Mouse (Mus musculus) neural tube, embryonic 14.5 days (tissue): ENCODE data around the gene Brk1. TPM values are rescaled to one million over a fixed set of nuclear protein-coding genes. Genes with fewer than 3 reads are reported as not detected.
A peak's percentile ranks its signal among the peaks of the same experiment; 100 is the strongest.

ENCODE experiments used
- ATAC-seq: fragments of 200-750 bp; cut with Nextera tagmentation; 2 replicates; pipeline ENCODE4 v1.8.0; 2017; ENCODE audit warnings: low read depth, mild to moderate bottlenecking, moderate TSS enrichment, moderate library complexity
- H3K27ac ChIP-seq: fragments of 300-500 bp; sonication (generic); 2 replicates; pipeline ENCODE4 v1.5.1; 2014; ENCODE audit warnings: low read depth, mild to moderate bottlenecking, control low read depth, low read length, moderate library complexity, mixed read lengths
- H3K27me3 ChIP-seq: fragments of 300-500 bp; sonication (generic); 2 replicates; pipeline ENCODE4 v1.6.1; 2014; ENCODE audit warnings: low read length; ENCODE audit not compliant: control insufficient read depth, insufficient read depth
- H3K36me3 ChIP-seq: fragments of 300-500 bp; sonication (generic); 2 replicates; pipeline ENCODE4 v1.6.1; 2014; ENCODE audit warnings: low read length, mixed read lengths; ENCODE audit not compliant: control insufficient read depth, insufficient read depth
- H3K4me1 ChIP-seq: fragments of 300-500 bp; sonication (generic); 2 replicates; pipeline ENCODE4 v1.6.1; 2014; ENCODE audit warnings: low read length; ENCODE audit not compliant: control insufficient read depth, insufficient read depth
- H3K4me2 ChIP-seq: fragments of 300-500 bp; sonication (generic); 2 replicates; pipeline ENCODE4 v1.6.1; 2014; ENCODE audit warnings: mild to moderate bottlenecking, low read depth, low read length, control low read depth
- H3K4me3 ChIP-seq: fragments of 300-500 bp; sonication (generic); 2 replicates; pipeline ENCODE4 v1.5.1; 2014; ENCODE audit warnings: low read depth, low read length, control low read depth, mixed read lengths
- H3K9ac ChIP-seq: fragments of 300-500 bp; sonication (generic); replicated peaks from 2 replicates; pipeline ENCODE4 v1.6.1; 2014; ENCODE audit warnings: low read depth, mild to moderate bottlenecking, control low read depth, low read length, mixed read lengths
- H3K9me3 ChIP-seq: fragments of 300-500 bp; sonication (generic); 2 replicates; pipeline ENCODE4 v1.6.1; 2016; ENCODE audit warnings: low read length; ENCODE audit not compliant: control insufficient read depth
- WGBS: fragments of 180-500 bp; shearing (Covaris S2); extraction: QIAGEN DNeasy Blood & Tissue Kit; methylation state at CpG from one replicate; pipeline ENCODE4 v1.1.7; 2014; 5-methylcytosine and 5-hydroxymethylcytosine counted together
- polyA plus RNA-seq: library from polyadenylated mRNA; unstranded; fragments of >200 nt; fragmentation: Nextera tagmentation; extraction: Ambion mirVana; gene quantifications from 2 replicates; pipeline ENCODE4 v1.2.1, GENCODE M21; 2014

The Brk1 gene
- polyA plus RNA-seq, 1 experiment from 2014 or later, result 276 TPM

GRCm38 (mm10) chr6:113597945-113598344 lies 6.6 kb upstream of the Brk1 start:
- ATAC-seq, result no peak
- Histone ChIP-seq H3K4me3 (no peak overlapping the region), H3K4me2 (no peak overlapping the region), H3K36me3 (no peaks in the 10 kb centered on the region), H3K9ac (no peak overlapping the region), H3K27ac (no peak overlapping the region), H3K27me3 (no peaks in the 10 kb centered on the region), H3K4me1 (no peaks in the 10 kb centered on the region), H3K9me3 (no peaks in the 10 kb centered on the region)
- WGBS, result 88% methylated on average over 4 of the region's 4 CpGs

- Histone ChIP-seq H3K9me3 (no peaks in the 10 kb centered on the region), H3K27me3 (no peaks in the 10 kb centered on the region), H3K4me2 (no peak overlapping the region), H3K36me3 (no peaks in the 10 kb centered on the region), H3K4me3 (no peak overlapping the region), H3K9ac (no peak overlapping the region), H3K27ac (no peak overlapping the region), H3K4me1 (peaks cover 3% of the 10 kb centered on the region; the same call in 1 of the 2 replicates)
- no peak for ATAC-seq
- WGBS, result 82% methylated on average over 5 of the region's 5 CpGs
These were observed 4.7 kb upstream of the Brk1 start for GRCm38 (mm10) chr6:113599833-113600232.

GRCm38 (mm10) chr6:113600543-113601139 lies 3.9 kb upstream of the Brk1 start, which contains the start of gene Fancd2os:
Fancd2os (minus strand) TSS chr6:113600715.
- peaks cover 6% of the 10 kb centered on the region for H3K4me1 ChIP-seq
- 32% methylated on average over 23 of the region's 23 CpGs for WGBS
- no peaks in the 10 kb centered on the region for H3K36me3 ChIP-seq
- H3K4me3 ChIP-seq, result no peak within 1 kb of the TSS
- H3K27ac ChIP-seq, result no peak within 1 kb of the TSS
- 0 out of 2 replicates have a peak within 1 kb of the TSS, but pooled peaks have one; percentile 16 for H3K9ac ChIP-seq
- no peak for ATAC-seq
- no peaks in the 10 kb centered on the region for H3K27me3 ChIP-seq
- no peak within 1 kb of the TSS for H3K4me2 ChIP-seq
- no peaks in the 10 kb centered on the region for H3K9me3 ChIP-seq

GRCm38 (mm10) chr6:113602821-113603220 lies 1.8 kb upstream of the Brk1 start:
- no peak overlapping the region for H3K4me2 ChIP-seq
- H3K9me3 ChIP-seq, result no peaks in the 10 kb centered on the region
- no peak overlapping the region for H3K9ac ChIP-seq
- H3K4me1 ChIP-seq, result peaks cover 16% of the 10 kb centered on the region
- 93% methylated on average over 6 of the region's 6 CpGs for WGBS
- no peak overlapping the region for H3K27ac ChIP-seq
- no peaks in the 10 kb centered on the region for H3K27me3 ChIP-seq
- no peak for ATAC-seq
- no peaks in the 10 kb centered on the region for H3K36me3 ChIP-seq
- H3K4me3 ChIP-seq, result no peak overlapping the region

GRCm38 (mm10) chr6:113603993-113604392 lies 579 bp upstream of the Brk1 start:
- H3K27ac ChIP-seq, result peak overlapping the region; percentile 77
- H3K4me1 ChIP-seq, result peaks cover 16% of the 10 kb centered on the region
- H3K9ac ChIP-seq, result peak overlapping the region; percentile 89
- peak overlapping the region; percentile 82 for H3K4me2 ChIP-seq
- no peaks in the 10 kb centered on the region for H3K9me3 ChIP-seq
- H3K36me3 ChIP-seq, result no peaks in the 10 kb centered on the region
- ATAC-seq, result no peak
- no peaks in the 10 kb centered on the region for H3K27me3 ChIP-seq
- peak overlapping the region; percentile 94 for H3K4me3 ChIP-seq
- WGBS, result 51% methylated on average over 12 of the region's 12 CpGs

GRCm38 (mm10) chr6:113605224-113605545 lies 613 bp downstream of the Brk1 start:
- Histone ChIP-seq H3K27ac (peak overlapping the region; percentile 77), H3K4me2 (peak overlapping the region; percentile 82), H3K9me3 (no peaks in the 10 kb centered on the region), H3K36me3 (no peaks in the 10 kb centered on the region), H3K4me3 (peak overlapping the region; percentile 94), H3K9ac (peak overlapping the region; percentile 89), H3K4me1 (peaks cover 16% of the 10 kb centered on the region), H3K27me3 (no peaks in the 10 kb centered on the region)
- peak; percentile 25; the same call in 1 of the 2 replicates for ATAC-seq
- 6% methylated on average over 10 of the region's 10 CpGs for WGBS

GRCm38 (mm10) chr6:113608871-113609270 lies 4.3 kb downstream of the Brk1 start:
- no peak overlapping the region for H3K4me2 ChIP-seq
- no peaks in the 10 kb centered on the region for H3K27me3 ChIP-seq
- H3K4me3 ChIP-seq, result no peak overlapping the region
- 84% methylated on average over 6 of the region's 6 CpGs for WGBS
- peaks cover 16% of the 10 kb centered on the region for H3K4me1 ChIP-seq
- H3K9me3 ChIP-seq, result no peaks in the 10 kb centered on the region
- no peak overlapping the region for H3K27ac ChIP-seq
- no peaks in the 10 kb centered on the region for H3K36me3 ChIP-seq
- no peak overlapping the region for H3K9ac ChIP-seq
- ATAC-seq, result no peak

GRCm38 (mm10) chr6:113609293-113609692 lies 4.7 kb downstream of the Brk1 start:
- ATAC-seq, result no peak
- Histone ChIP-seq H3K4me2 (no peak overlapping the region), H3K9me3 (no peaks in the 10 kb centered on the region), H3K27me3 (no peaks in the 10 kb centered on the region), H3K36me3 (peaks cover 3% of the 10 kb centered on the region; the same call in 1 of the 2 replicates), H3K4me3 (no peak overlapping the region), H3K9ac (no peak overlapping the region), H3K27ac (no peak overlapping the region), H3K4me1 (peaks cover 13% of the 10 kb centered on the region)
- 94% methylated on average over 7 of the region's 7 CpGs for WGBS

- WGBS, result 95% methylated on average over 8 of the region's 8 CpGs
- H3K4me3 ChIP-seq, result no peak overlapping the region
- no peaks in the 10 kb centered on the region for H3K4me1 ChIP-seq
- no peaks in the 10 kb centered on the region for H3K9me3 ChIP-seq
- H3K27ac ChIP-seq, result no peak overlapping the region
- H3K36me3 ChIP-seq, result peaks cover 19% of the 10 kb centered on the region
- ATAC-seq, result no peak
- H3K9ac ChIP-seq, result no peak overlapping the region
- no peak overlapping the region for H3K4me2 ChIP-seq
- H3K27me3 ChIP-seq, result no peaks in the 10 kb centered on the region
These were observed 7.8 kb downstream of the Brk1 start for GRCm38 (mm10) chr6:113612258-113612969.
